Mouse (Mus musculus): ENCODE data around the gene Rab26. TPM values are rescaled to one million over a fixed set of nuclear protein-coding genes. Genes with fewer than 3 reads are reported as not detected.

Gene Rab26
- polyA plus RNA-seq, 1 experiment from 2014 or later = 4.2 TPM

- Histone ChIP-seq H3K27me3 (ENCODE audit: control insufficient read depth, insufficient read depth, low read length) (no peaks in the 10 kb centered on the region), H3K9me3 (ENCODE audit: control insufficient read depth, low read length) (no peaks in the 10 kb centered on the region), H3K27ac (no peak overlapping the region), H3K4me1 (replicated peaks; ENCODE audit: control insufficient read depth, insufficient read depth, low read length) (peaks cover under 1% of the 10 kb centered on the region), H3K9ac (no peak overlapping the region), H3K4me3 (replicated peaks; ENCODE audit: low read length) (no peak overlapping the region), H3K36me3 (replicated peaks; ENCODE audit: control insufficient read depth, insufficient read depth) (peaks cover 44% of the 10 kb centered on the region), H3K4me2 (replicated peaks) (no peak overlapping the region)
- WGBS = 87% methylated on average over 4 of the region's 4 CpGs
- no peak for ATAC-seq (ENCODE audit: low FRiP score)
- DNase-seq (ENCODE audit: low spot score) = no peak
Observed at GRCm38 (mm10) chr17:24564422-24564821, 30.4 kb upstream of the Rab26 start.

GRCm38 (mm10) chr17:24563638-24564037, 29.6 kb upstream of the Rab26 start:
- DNase-seq (ENCODE audit: low spot score) = no peak
- Histone ChIP-seq H3K27me3 (ENCODE audit: control insufficient read depth, insufficient read depth, low read length) (no peaks in the 10 kb centered on the region), H3K4me3 (replicated peaks; ENCODE audit: low read length) (no peak overlapping the region), H3K36me3 (replicated peaks; ENCODE audit: control insufficient read depth, insufficient read depth) (peaks cover 36% of the 10 kb centered on the region), H3K9ac (no peak overlapping the region), H3K9me3 (ENCODE audit: control insufficient read depth, low read length) (no peaks in the 10 kb centered on the region), H3K4me1 (replicated peaks; ENCODE audit: control insufficient read depth, insufficient read depth, low read length) (peaks cover 9% of the 10 kb centered on the region), H3K27ac (no peak overlapping the region), H3K4me2 (replicated peaks) (no peak overlapping the region)
- ATAC-seq (ENCODE audit: low FRiP score) = no peak
- WGBS = 91% methylated on average over 5 of the region's 5 CpGs

GRCm38 (mm10) chr17:24561592-24561991, 27.6 kb upstream of the Rab26 start:
- Histone ChIP-seq H3K27ac (no peak overlapping the region), H3K4me1 (replicated peaks; ENCODE audit: control insufficient read depth, insufficient read depth, low read length) (peaks cover 19% of the 10 kb centered on the region), H3K4me3 (replicated peaks; ENCODE audit: low read length) (no peak overlapping the region), H3K9ac (no peak overlapping the region), H3K27me3 (ENCODE audit: control insufficient read depth, insufficient read depth, low read length) (no peaks in the 10 kb centered on the region), H3K9me3 (ENCODE audit: control insufficient read depth, low read length) (no peaks in the 10 kb centered on the region), H3K36me3 (replicated peaks; ENCODE audit: control insufficient read depth, insufficient read depth) (peaks cover 18% of the 10 kb centered on the region), H3K4me2 (replicated peaks) (no peak overlapping the region)
- DNase-seq (ENCODE audit: low spot score) (no peak), ATAC-seq (ENCODE audit: low FRiP score) (no peak)
- WGBS = 93% methylated on average over 2 of the region's 2 CpGs

- H3K4me2 ChIP-seq (replicated peaks) = no peak overlapping the region
- H3K4me3 ChIP-seq (replicated peaks; ENCODE audit: low read length) = no peak overlapping the region
- DNase-seq (ENCODE audit: low spot score) (no peak), ATAC-seq (ENCODE audit: low FRiP score) (no peak)
- no peak overlapping the region for H3K27ac ChIP-seq
- no peak overlapping the region for H3K9ac ChIP-seq
- no peaks in the 10 kb centered on the region for H3K27me3 ChIP-seq (ENCODE audit: control insufficient read depth, insufficient read depth, low read length)
- peaks cover 6% of the 10 kb centered on the region for H3K36me3 ChIP-seq (replicated peaks; ENCODE audit: control insufficient read depth, insufficient read depth)
- H3K9me3 ChIP-seq (ENCODE audit: control insufficient read depth, low read length) = no peaks in the 10 kb centered on the region
- peaks cover 19% of the 10 kb centered on the region for H3K4me1 ChIP-seq (replicated peaks; ENCODE audit: control insufficient read depth, insufficient read depth, low read length)
- 93% methylated on average over 5 of the region's 5 CpGs for WGBS
Observed at GRCm38 (mm10) chr17:24560301-24561028, 26.5 kb upstream of the Rab26 start.

- peak; percentile 46; the same call in 1 of the 2 replicates for ATAC-seq (ENCODE audit: low FRiP score)
- peak overlapping the region; percentile 6; the same call in 1 of the 2 replicates for H3K4me2 ChIP-seq (replicated peaks)
Observed at GRCm38 (mm10) chr17:24559146-24559545, 25.1 kb upstream of the Rab26 start.

GRCm38 (mm10) chr17:24558600-24559099, 24.6 kb upstream of the Rab26 start:
- Histone ChIP-seq H3K36me3 (replicated peaks; ENCODE audit: control insufficient read depth, insufficient read depth) (no peaks in the 10 kb centered on the region), H3K9ac (0 out of 2 replicates have a peak overlapping the region, but pooled peaks have one; percentile 13), H3K4me1 (replicated peaks; ENCODE audit: control insufficient read depth, insufficient read depth, low read length) (peaks cover 23% of the 10 kb centered on the region), H3K27ac (peak overlapping the region; percentile 81), H3K27me3 (ENCODE audit: control insufficient read depth, insufficient read depth, low read length) (no peaks in the 10 kb centered on the region), H3K9me3 (ENCODE audit: control insufficient read depth, low read length) (no peaks in the 10 kb centered on the region), H3K4me2 (replicated peaks) (0 out of 2 replicates have a peak overlapping the region, but pooled peaks have one; percentile 6), H3K4me3 (replicated peaks; ENCODE audit: low read length) (no peak overlapping the region)
- WGBS = 13% methylated on average over 4 of the region's 4 CpGs
- DNase-seq (ENCODE audit: low spot score) (peak; percentile 32), ATAC-seq (ENCODE audit: low FRiP score) (peak; percentile 67; the same call in 1 of the 2 replicates)

More at GRCm38 (mm10) chr17:24559146-24559545, 25.1 kb upstream of the Rab26 start:
- Histone ChIP-seq H3K9me3 (ENCODE audit: control insufficient read depth, low read length) (no peaks in the 10 kb centered on the region), H3K27me3 (ENCODE audit: control insufficient read depth, insufficient read depth, low read length) (no peaks in the 10 kb centered on the region), H3K9ac (0 out of 2 replicates have a peak overlapping the region, but pooled peaks have one; percentile 13), H3K4me1 (replicated peaks; ENCODE audit: control insufficient read depth, insufficient read depth, low read length) (peaks cover 23% of the 10 kb centered on the region), H3K4me3 (replicated peaks; ENCODE audit: low read length) (no peak overlapping the region), H3K36me3 (replicated peaks; ENCODE audit: control insufficient read depth, insufficient read depth) (no peaks in the 10 kb centered on the region), H3K27ac (peak overlapping the region; percentile 81)
- WGBS = 51% methylated on average over 3 of the region's 3 CpGs
- no peak for DNase-seq (ENCODE audit: low spot score)

GRCm38 (mm10) chr17:24557091-24557490, 23.1 kb upstream of the Rab26 start:
- 88% methylated on average over 7 of the region's 7 CpGs for WGBS

GRCm38 (mm10) chr17:24551050-24551444, 17.0 kb upstream of the Rab26 start:
- Histone ChIP-seq H3K27ac (peak overlapping the region; percentile 94; the same call in 1 of the 2 replicates), H3K36me3 (replicated peaks; ENCODE audit: control insufficient read depth, insufficient read depth) (0 out of 2 replicates have a peak, but pooled peaks cover 4% of the 10 kb centered on the region), H3K4me2 (replicated peaks) (peak overlapping the region; percentile 70), H3K27me3 (ENCODE audit: control insufficient read depth, insufficient read depth, low read length) (peaks cover 7% of the 10 kb centered on the region), H3K9me3 (ENCODE audit: control insufficient read depth, low read length) (no peaks in the 10 kb centered on the region), H3K4me3 (replicated peaks; ENCODE audit: low read length) (peak overlapping the region; percentile 83), H3K4me1 (replicated peaks; ENCODE audit: control insufficient read depth, insufficient read depth, low read length) (peaks cover 29% of the 10 kb centered on the region), H3K9ac (peak overlapping the region; percentile 95)
- DNase-seq (ENCODE audit: low spot score) (no peak), ATAC-seq (ENCODE audit: low FRiP score) (no peak)
- 48% methylated on average over 3 of the region's 3 CpGs for WGBS

More at GRCm38 (mm10) chr17:24557091-24557490, 23.1 kb upstream of the Rab26 start:
- Histone ChIP-seq H3K9ac (no peak overlapping the region), H3K27ac (no peak overlapping the region), H3K4me1 (replicated peaks; ENCODE audit: control insufficient read depth, insufficient read depth, low read length) (peaks cover 29% of the 10 kb centered on the region), H3K9me3 (ENCODE audit: control insufficient read depth, low read length) (no peaks in the 10 kb centered on the region), H3K27me3 (ENCODE audit: control insufficient read depth, insufficient read depth, low read length) (no peaks in the 10 kb centered on the region), H3K4me3 (replicated peaks; ENCODE audit: low read length) (no peak overlapping the region), H3K4me2 (replicated peaks) (no peak overlapping the region), H3K36me3 (replicated peaks; ENCODE audit: control insufficient read depth, insufficient read depth) (0 out of 2 replicates have a peak, but pooled peaks cover 4% of the 10 kb centered on the region)
- no peak for DNase-seq (ENCODE audit: low spot score)
- ATAC-seq (ENCODE audit: low FRiP score) = no peak

GRCm38 (mm10) chr17:24550416-24551049, 16.5 kb upstream of the Rab26 start:
- under 1% methylated on average over 44 of the region's 44 CpGs for WGBS
- H3K27me3 ChIP-seq (ENCODE audit: control insufficient read depth, insufficient read depth, low read length) = peaks cover 7% of the 10 kb centered on the region
- 0 out of 2 replicates have a peak, but pooled peaks cover 4% of the 10 kb centered on the region for H3K36me3 ChIP-seq (replicated peaks; ENCODE audit: control insufficient read depth, insufficient read depth)
- DNase-seq (ENCODE audit: low spot score) (peak; percentile 72), ATAC-seq (ENCODE audit: low FRiP score) (peak; percentile 81)
- H3K4me3 ChIP-seq (replicated peaks; ENCODE audit: low read length) = peak overlapping the region; percentile 83
- H3K9me3 ChIP-seq (ENCODE audit: control insufficient read depth, low read length) = no peaks in the 10 kb centered on the region
- peak overlapping the region; percentile 94 for H3K27ac ChIP-seq
- H3K9ac ChIP-seq = peak overlapping the region; percentile 95
- peaks cover 29% of the 10 kb centered on the region for H3K4me1 ChIP-seq (replicated peaks; ENCODE audit: control insufficient read depth, insufficient read depth, low read length)
- H3K4me2 ChIP-seq (replicated peaks) = peak overlapping the region; percentile 70

Measured in hindbrain, embryonic 14.5 days (tissue).